Mouse (Mus musculus): Measurements from ENCODE around the gene Pp2d1. TPM values are rescaled to one million over a fixed set of nuclear protein-coding genes. Genes with fewer than 3 reads are reported as not detected.

Pp2d1 gene
- polyA plus RNA-seq, 1 experiment from 2014 or later: 0.21 TPM

DNA sequence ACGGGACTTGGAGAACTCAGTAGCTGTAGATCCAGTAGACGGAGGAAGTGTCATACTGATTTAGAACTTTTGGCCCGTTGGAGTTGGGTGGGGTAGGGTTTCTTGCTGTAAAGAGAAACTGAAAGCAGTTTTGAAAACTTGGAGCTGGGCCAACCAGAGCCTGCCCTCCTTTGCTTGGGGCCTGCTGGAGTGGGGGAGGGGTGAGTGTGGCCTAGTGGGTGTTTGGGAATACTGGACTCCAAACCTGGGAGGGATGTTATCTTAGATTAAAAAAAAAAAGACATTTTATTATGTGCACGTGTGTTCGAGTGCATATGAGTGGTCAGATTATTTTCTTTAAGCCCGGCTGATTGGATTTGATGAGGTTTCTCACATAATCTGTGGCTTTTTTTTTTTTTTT, 30.6 kb upstream of the Pp2d1 start:
- WGBS: 54% methylated on average over 6 of the region's 6 CpGs
- Histone ChIP-seq H3K4me1 (ENCODE audit: control insufficient read depth, insufficient read depth, low read length) (no peaks in the 10 kb centered on the region), H3K4me2 (ENCODE audit: low read depth, low read length) (no peak overlapping the region), H3K9ac (replicated peaks; ENCODE audit: low read length) (no peak overlapping the region), H3K27me3 (ENCODE audit: control insufficient read depth, insufficient read depth, low read length) (no peaks in the 10 kb centered on the region), H3K4me3 (ENCODE audit: low read depth, low read length) (no peak overlapping the region), H3K9me3 (replicated peaks; ENCODE audit: control insufficient read depth, low read length) (no peaks in the 10 kb centered on the region), H3K27ac (replicated peaks; ENCODE audit: low read depth, low read length) (no peak overlapping the region), H3K36me3 (replicated peaks; ENCODE audit: control insufficient read depth, insufficient read depth, low read depth, low read length) (no peaks in the 10 kb centered on the region)
- no peak for ATAC-seq (replicated peaks; ENCODE audit: insufficient number of reproducible peaks, low FRiP score, low TSS enrichment, low read depth)
- DNase-seq (ENCODE audit: low spot score): peak; percentile 25

DNA sequence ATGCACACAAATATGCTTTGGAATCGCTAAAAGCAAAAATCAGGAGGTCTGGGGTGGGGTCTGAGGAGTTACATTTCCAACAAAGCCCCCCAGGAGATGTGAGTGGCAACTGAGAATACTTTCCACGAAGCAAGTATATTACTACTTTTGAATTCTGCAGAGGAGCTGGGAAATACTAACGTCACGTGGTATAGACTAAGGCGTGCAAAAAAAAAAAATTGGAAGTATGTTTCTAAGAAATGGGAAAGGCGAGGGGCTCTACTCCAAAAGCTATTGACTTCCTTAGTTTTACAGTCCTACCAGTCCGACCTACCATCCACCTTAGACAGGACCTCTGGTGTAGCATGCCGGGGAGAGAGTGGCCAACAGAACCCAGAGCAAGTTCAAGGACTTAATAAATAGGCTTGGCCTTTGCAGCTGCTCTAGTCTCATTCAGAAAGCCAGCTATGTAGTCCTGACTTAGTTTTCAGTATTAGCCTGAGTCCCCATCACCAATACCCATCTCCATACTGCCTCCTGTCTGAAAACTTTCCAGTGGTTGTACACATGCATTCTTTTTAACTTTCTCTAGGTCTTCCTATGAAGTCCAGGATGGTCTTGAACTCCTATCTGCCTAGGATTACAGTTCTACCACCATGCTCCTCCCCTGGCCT, 29.6 kb upstream of the Pp2d1 start:
- H3K4me3 ChIP-seq (ENCODE audit: low read depth, low read length): peak overlapping the region; percentile 87
- H3K9ac ChIP-seq (replicated peaks; ENCODE audit: low read length): no peak overlapping the region; the same call in 1 of the 2 replicates
- no peaks in the 10 kb centered on the region for H3K36me3 ChIP-seq (replicated peaks; ENCODE audit: control insufficient read depth, insufficient read depth, low read depth, low read length)
- no peak overlapping the region for H3K27ac ChIP-seq (replicated peaks; ENCODE audit: low read depth, low read length)
- DNase-seq (ENCODE audit: low spot score) (no peak), ATAC-seq (replicated peaks; ENCODE audit: insufficient number of reproducible peaks, low FRiP score, low TSS enrichment, low read depth) (no peak)
- H3K27me3 ChIP-seq (ENCODE audit: control insufficient read depth, insufficient read depth, low read length): no peaks in the 10 kb centered on the region
- H3K9me3 ChIP-seq (replicated peaks; ENCODE audit: control insufficient read depth, low read length): no peaks in the 10 kb centered on the region
- no peaks in the 10 kb centered on the region for H3K4me1 ChIP-seq (ENCODE audit: control insufficient read depth, insufficient read depth, low read length)
- peak overlapping the region; percentile 97 for H3K4me2 ChIP-seq (ENCODE audit: low read depth, low read length)
- 37% methylated on average over 8 of the region's 8 CpGs for WGBS

DNA sequence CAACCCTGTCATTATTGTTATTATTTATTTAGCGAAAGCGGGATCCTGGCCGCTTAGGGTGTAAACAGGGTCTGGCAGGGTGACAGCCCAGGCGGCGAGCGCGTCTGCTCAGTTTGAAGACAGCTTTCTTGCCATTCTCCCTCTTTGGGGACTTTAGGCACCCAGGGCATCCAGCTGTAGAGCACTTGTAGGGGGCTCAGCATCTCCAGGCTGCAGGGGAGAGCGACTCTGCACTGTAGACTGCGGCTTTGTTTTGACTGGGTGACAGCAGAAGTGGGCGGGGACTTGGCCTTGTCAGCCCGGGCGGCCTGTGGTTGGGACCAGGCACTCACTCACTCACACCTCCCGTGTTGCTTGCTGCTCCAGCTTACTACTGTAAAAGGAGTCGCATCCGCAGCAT, 28.9 kb upstream of the Pp2d1 start:
- ATAC-seq (replicated peaks; ENCODE audit: insufficient number of reproducible peaks, low FRiP score, low TSS enrichment, low read depth) (peak; percentile 82), DNase-seq (ENCODE audit: low spot score) (peak; percentile 72)
- Histone ChIP-seq H3K9me3 (replicated peaks; ENCODE audit: control insufficient read depth, low read length) (no peaks in the 10 kb centered on the region), H3K9ac (replicated peaks; ENCODE audit: low read length) (peak overlapping the region; percentile 87), H3K36me3 (replicated peaks; ENCODE audit: control insufficient read depth, insufficient read depth, low read depth, low read length) (no peaks in the 10 kb centered on the region), H3K4me2 (ENCODE audit: low read depth, low read length) (peak overlapping the region; percentile 97), H3K27ac (replicated peaks; ENCODE audit: low read depth, low read length) (0 out of 2 replicates have a peak overlapping the region, but pooled peaks have one; percentile 13), H3K27me3 (ENCODE audit: control insufficient read depth, insufficient read depth, low read length) (no peaks in the 10 kb centered on the region), H3K4me1 (ENCODE audit: control insufficient read depth, insufficient read depth, low read length) (no peaks in the 10 kb centered on the region), H3K4me3 (ENCODE audit: low read depth, low read length) (peak overlapping the region; percentile 87)
- under 1% methylated on average over 15 of the region's 15 CpGs for WGBS

DNA sequence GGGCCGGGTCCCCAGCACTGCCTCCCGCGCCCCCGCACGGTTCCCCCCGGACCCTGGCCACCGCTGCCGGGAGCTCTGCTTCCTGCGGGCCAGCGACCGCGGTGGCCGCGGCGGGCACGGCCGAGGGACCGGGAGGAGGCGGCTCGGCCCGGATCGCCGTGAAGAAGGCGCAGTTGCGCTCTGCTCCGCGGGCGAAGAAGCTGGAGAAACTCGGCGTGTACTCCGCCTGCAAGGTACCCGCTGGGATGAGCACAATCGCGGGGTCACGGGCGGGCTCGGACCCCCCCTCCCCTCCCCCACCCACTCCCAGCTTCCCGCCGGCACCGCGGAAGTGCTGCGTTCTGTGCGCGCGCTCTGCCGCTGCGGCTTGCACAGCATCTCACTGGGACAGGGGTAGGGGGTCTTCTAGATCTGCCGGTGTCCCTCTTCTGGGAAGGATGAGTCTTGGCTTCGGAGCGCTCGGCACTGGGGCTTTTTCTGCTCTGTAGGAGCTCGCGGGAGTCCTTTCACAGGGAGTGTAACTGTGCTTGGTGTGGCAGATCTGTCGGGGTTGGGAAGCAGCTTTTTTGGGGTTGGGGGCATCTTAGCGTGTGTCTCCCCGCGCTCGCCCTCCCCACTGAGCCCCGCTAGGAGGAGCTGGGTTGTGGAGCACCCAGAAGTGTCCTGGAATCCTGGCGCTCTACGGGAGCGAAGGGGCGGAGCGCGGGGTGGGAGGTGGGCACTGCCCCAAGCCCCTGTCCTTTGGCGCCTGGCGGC, 28.3 kb upstream of the Pp2d1 start:
- Histone ChIP-seq H3K27me3 (ENCODE audit: control insufficient read depth, insufficient read depth, low read length) (no peaks in the 10 kb centered on the region), H3K36me3 (replicated peaks; ENCODE audit: control insufficient read depth, insufficient read depth, low read depth, low read length) (no peaks in the 10 kb centered on the region), H3K9me3 (replicated peaks; ENCODE audit: control insufficient read depth, low read length) (no peaks in the 10 kb centered on the region), H3K27ac (replicated peaks; ENCODE audit: low read depth, low read length) (peak overlapping the region; percentile 78), H3K4me2 (ENCODE audit: low read depth, low read length) (peak overlapping the region; percentile 97), H3K4me1 (ENCODE audit: control insufficient read depth, insufficient read depth, low read length) (no peaks in the 10 kb centered on the region), H3K9ac (replicated peaks; ENCODE audit: low read length) (peak overlapping the region; percentile 87), H3K4me3 (ENCODE audit: low read depth, low read length) (peak overlapping the region; percentile 87)
- DNase-seq (ENCODE audit: low spot score) (peak; percentile 51), ATAC-seq (replicated peaks; ENCODE audit: insufficient number of reproducible peaks, low FRiP score, low TSS enrichment, low read depth) (peak; percentile 63)
- WGBS: under 1% methylated on average over 53 of the region's 67 CpGs

DNA sequence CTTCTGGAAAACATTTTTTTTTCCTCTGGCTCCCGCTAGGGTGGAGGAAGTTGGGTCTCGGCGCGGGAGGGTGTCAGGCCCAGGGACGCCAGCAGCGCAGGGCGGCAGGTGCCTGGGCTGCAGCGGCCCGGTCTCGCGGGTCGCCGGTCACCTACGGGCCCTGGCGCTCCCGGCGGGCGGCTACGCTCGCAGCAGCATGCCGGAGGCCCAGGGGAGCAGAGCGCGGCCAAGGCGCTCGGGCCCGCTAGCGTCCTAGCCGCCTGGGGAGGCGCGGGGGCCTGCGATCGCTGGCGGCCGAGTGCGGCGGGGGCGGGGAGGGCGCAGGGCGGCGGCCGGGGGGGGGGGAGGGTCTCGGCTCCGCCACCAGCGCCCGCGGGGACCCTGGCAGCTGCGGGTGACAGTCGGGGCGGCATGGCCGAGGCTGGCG, 27.7 kb upstream of the Pp2d1 start:
- peak overlapping the region; percentile 78 for H3K27ac ChIP-seq (replicated peaks; ENCODE audit: low read depth, low read length)
- peak overlapping the region; percentile 87 for H3K9ac ChIP-seq (replicated peaks; ENCODE audit: low read length)
- no peaks in the 10 kb centered on the region for H3K27me3 ChIP-seq (ENCODE audit: control insufficient read depth, insufficient read depth, low read length)
- no peaks in the 10 kb centered on the region for H3K36me3 ChIP-seq (replicated peaks; ENCODE audit: control insufficient read depth, insufficient read depth, low read depth, low read length)
- DNase-seq (ENCODE audit: low spot score) (peak; percentile 78), ATAC-seq (replicated peaks; ENCODE audit: insufficient number of reproducible peaks, low FRiP score, low TSS enrichment, low read depth) (peak; percentile 54)
- peak overlapping the region; percentile 87 for H3K4me3 ChIP-seq (ENCODE audit: low read depth, low read length)
- H3K9me3 ChIP-seq (replicated peaks; ENCODE audit: control insufficient read depth, low read length): no peaks in the 10 kb centered on the region
- WGBS: 0% methylated on average over 24 of the region's 51 CpGs
- H3K4me2 ChIP-seq (ENCODE audit: low read depth, low read length): peak overlapping the region; percentile 97
- no peaks in the 10 kb centered on the region for H3K4me1 ChIP-seq (ENCODE audit: control insufficient read depth, insufficient read depth, low read length)

DNA sequence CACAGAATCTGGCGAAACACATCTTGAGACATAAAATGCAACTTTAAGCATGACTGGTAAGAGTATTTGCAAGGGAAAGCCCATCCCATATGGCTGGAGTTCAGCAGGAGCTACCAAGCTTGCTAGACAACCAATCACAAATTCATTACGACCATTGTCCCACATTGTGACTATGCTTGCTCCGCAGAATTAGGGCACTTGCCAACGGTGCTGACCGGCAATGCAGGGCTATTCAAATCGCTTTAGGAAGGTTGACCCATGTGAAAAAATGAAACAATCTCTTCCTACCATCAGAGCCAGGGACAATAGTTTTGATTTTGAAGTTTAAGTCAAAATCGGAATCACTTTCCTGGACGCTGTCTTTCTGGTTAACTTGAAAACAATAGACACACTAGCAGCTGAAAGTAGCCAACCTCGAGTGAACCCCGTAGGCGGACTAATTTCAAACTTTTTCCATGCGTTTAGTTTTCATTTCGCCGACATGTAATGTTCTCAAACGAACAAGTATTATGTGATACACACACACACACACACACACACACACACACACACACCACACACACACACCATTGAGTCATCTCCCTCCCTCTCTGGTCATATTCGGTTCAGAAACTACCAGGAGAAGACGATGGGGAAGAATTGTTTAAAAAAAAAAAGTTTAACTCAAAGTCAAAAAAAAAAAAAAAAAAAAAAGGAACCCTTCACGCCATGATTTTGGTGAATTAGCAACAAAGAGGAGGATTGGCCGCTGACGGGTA, 27.1 kb upstream of the Pp2d1 start, which contains the start of gene Kat2b:
Kat2b (plus strand) TSS at position 701 of the 758 bp plus-strand sequence.
- no peaks in the 10 kb centered on the region for H3K36me3 ChIP-seq (replicated peaks; ENCODE audit: control insufficient read depth, insufficient read depth, low read depth, low read length)
- H3K9me3 ChIP-seq (replicated peaks; ENCODE audit: control insufficient read depth, low read length): no peaks in the 10 kb centered on the region
- peak within 1 kb of the TSS; percentile 87 for H3K4me3 ChIP-seq (ENCODE audit: low read depth, low read length)
- H3K27ac ChIP-seq (replicated peaks; ENCODE audit: low read depth, low read length): peak within 1 kb of the TSS; percentile 78
- ATAC-seq (replicated peaks; ENCODE audit: insufficient number of reproducible peaks, low FRiP score, low TSS enrichment, low read depth) (no peak), DNase-seq (ENCODE audit: low spot score) (peak; percentile 26)
- WGBS: 4% methylated on average over 20 of the region's 20 CpGs
- no peaks in the 10 kb centered on the region for H3K4me1 ChIP-seq (ENCODE audit: control insufficient read depth, insufficient read depth, low read length)
- H3K4me2 ChIP-seq (ENCODE audit: low read depth, low read length): peak within 1 kb of the TSS; percentile 97
- H3K27me3 ChIP-seq (ENCODE audit: control insufficient read depth, insufficient read depth, low read length): no peaks in the 10 kb centered on the region
- H3K9ac ChIP-seq (replicated peaks; ENCODE audit: low read length): peak within 1 kb of the TSS; percentile 87

DNA sequence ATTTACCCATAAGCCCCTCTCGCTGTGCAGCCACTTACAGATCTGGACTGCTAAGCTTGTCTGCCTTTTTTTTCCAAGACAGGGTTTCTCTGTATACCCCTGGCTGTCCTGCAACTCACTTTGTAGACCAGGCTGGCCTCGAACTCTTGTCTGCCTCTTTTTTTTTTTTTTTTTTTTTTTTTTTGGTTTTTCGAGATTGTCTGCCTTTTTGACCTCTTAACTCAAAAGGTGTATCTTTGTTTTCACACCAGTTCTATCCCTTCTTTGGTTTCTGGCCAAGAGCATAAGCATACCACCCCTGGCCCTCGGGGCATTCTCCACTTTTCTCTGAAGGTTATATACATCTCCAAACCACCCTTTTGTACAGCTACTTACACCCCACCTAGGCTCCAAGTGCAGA, 25.6 kb upstream of the Pp2d1 start:
- no peak for DNase-seq (ENCODE audit: low spot score)
- Histone ChIP-seq H3K9me3 (replicated peaks; ENCODE audit: control insufficient read depth, low read length) (no peaks in the 10 kb centered on the region), H3K27me3 (ENCODE audit: control insufficient read depth, insufficient read depth, low read length) (no peaks in the 10 kb centered on the region), H3K4me2 (ENCODE audit: low read depth, low read length) (no peak overlapping the region), H3K36me3 (replicated peaks; ENCODE audit: control insufficient read depth, insufficient read depth, low read depth, low read length) (no peaks in the 10 kb centered on the region), H3K27ac (replicated peaks; ENCODE audit: low read depth, low read length) (no peak overlapping the region), H3K9ac (replicated peaks; ENCODE audit: low read length) (no peak overlapping the region), H3K4me3 (ENCODE audit: low read depth, low read length) (no peak overlapping the region), H3K4me1 (ENCODE audit: control insufficient read depth, insufficient read depth, low read length) (no peaks in the 10 kb centered on the region)
- ATAC-seq (replicated peaks; ENCODE audit: insufficient number of reproducible peaks, low FRiP score, low TSS enrichment, low read depth): no peak
- 88% methylated on average over 4 of the region's 4 CpGs for WGBS

Data from embryonic facial prominence, embryonic 11.5 days (tissue).